Mouse (Mus musculus) ovary, postnatal 10 days (tissue): ENCODE results near the gene Vps37b.

Experiments used
- DNase-seq: peaks from one replicate; pipeline ENCODE4 v3.0.0; 2022; ENCODE audit warnings: low spot score

The Vps37b gene

DNA sequence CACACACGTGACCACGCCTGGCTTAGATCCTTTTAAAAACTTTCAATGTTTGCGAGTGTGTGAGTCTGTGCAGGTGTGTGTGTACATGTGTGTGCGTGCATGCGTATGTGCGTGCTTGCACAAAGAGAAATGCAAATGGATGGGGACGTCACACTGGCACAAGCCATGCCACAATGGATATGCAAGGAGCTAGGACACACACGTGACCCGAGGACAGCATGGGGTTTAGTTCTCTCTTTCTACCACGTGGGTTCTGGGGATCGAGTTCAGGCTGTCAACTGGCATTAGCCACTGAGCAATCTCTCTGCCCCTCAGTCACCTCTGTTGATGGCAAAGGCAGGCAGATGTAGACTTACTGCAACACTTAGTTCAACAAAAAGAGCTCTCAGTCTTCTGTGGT is 10.4 kb downstream of the Vps37b start:
- no peak for DNase-seq

- DNase-seq: no peak
Measured at GRCm38 (mm10) chr5:124021148-124021547, 10.9 kb downstream of the Vps37b start.

GRCm38 (mm10) chr5:124019348-124020216 is 12.5 kb downstream of the Vps37b start:
- no peak for DNase-seq

GRCm38 (mm10) chr5:124018651-124019050 is 13.4 kb downstream of the Vps37b start:
- no peak for DNase-seq

- no peak for DNase-seq
Measured at GRCm38 (mm10) chr5:124017941-124018340, 14.1 kb downstream of the Vps37b start.

DNA sequence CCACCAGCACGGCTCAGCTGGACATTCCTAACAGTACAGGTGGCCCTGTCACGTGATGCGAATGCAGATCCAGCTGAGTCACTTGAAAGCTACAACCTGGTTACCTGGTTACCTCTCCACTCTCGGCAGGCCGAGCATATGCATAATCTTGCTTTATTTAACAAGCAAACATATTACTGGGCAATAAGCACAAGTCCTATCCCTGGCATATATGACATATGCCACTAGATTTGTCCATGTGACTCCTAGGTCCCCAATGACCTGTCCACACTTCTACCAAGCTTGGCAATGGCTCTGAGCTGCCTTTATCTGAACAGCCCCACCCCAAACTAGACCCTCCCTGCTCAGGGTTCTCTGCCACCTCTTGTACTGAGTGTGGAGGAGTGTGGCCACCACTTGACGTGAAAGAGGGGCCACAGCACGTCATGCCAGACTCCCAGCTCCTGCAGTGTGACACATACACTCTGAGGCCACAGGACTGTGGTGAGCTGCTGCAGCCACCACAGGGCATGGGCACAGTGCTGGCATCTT is 15.7 kb downstream of the Vps37b start:
- DNase-seq: no peak

GRCm38 (mm10) chr5:124015727-124016126 is 16.3 kb downstream of the Vps37b start:
- DNase-seq: no peak

- DNase-seq: no peak
Measured at GRCm38 (mm10) chr5:124014791-124015251, 17.2 kb downstream of the Vps37b start.

- DNase-seq: no peak
Measured at GRCm38 (mm10) chr5:124014180-124014579, 17.9 kb downstream of the Vps37b start.

GRCm38 (mm10) chr5:124013747-124014146 is 18.3 kb downstream of the Vps37b start:
- DNase-seq: no peak

- no peak for DNase-seq
Measured at GRCm38 (mm10) chr5:124012885-124013284, 19.2 kb downstream of the Vps37b start.

GRCm38 (mm10) chr5:124011927-124012326 is 20.1 kb downstream of the Vps37b start:
- DNase-seq: no peak

DNA sequence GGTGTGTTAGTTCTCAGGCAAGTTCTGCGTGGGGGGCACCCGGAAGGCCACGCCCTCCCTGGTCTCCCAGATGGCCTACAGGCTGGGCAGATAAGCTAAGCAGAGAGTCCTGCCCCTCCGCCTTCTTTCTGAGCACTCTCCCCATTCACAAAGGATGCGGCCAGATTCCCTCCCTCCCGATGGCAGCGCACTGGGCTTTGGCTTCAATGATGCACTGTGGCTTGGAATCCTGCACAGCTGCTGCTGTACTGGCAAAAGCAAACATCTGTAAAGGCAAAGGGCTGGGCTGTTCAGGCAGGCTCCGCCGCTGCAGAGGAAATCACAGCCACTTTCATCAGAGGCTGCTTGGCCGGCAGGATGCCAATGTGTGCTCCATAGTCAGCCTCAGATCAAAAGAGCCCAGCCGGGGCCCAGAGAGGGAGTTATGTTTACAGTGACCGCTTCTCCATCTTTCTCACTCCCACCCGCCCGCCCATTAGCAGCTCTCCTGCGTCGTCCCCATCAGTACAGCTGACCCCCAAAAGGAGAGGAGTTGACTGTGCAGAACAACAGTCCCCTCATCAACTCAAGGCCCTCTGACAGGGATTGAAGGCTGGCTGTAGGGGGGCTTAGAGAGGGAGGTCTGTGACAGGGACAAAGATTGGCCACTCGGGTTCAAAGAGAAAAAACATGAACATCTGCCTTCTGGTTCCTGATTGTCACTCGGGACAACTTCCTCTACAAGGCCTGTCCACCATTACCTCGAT is 21.0 kb downstream of the Vps37b start:
- DNase-seq: no peak

- no peak for DNase-seq
Measured at GRCm38 (mm10) chr5:124010077-124010476, 22.0 kb downstream of the Vps37b start.

DNA sequence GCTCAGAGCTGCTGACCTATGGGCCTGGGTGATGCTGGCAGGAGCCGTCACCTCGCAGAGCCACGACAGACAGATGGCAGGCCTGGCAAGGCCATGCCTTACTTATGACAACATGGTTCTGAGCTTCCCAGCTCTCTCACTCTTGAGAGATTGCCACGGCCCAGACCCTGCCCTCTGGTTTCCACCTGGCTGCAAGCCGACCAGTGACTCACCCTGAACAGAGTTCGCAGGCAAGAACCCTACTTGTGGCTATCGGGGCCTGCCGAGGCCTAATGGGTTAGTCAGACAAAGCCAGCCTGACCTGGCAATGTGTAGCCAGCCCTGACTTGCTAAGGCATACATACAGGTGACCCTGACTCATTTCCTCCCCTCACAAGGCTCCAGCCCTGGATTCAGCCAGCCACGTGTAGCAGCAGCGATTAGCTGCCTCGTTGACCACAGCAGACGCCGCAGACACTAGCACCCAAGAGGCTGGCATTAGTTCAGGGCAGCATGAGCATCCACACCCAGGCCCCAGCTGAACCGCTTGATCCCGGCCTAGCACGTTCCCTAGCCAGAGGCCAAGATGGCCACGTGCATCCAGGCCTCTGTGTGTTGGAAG is 25.1 kb downstream of the Vps37b start:
- no peak for DNase-seq

GRCm38 (mm10) chr5:124006082-124006873 is 25.8 kb downstream of the Vps37b start:
- DNase-seq: no peak

- DNase-seq: no peak
Measured at GRCm38 (mm10) chr5:124005591-124005990, 26.5 kb downstream of the Vps37b start.

DNA sequence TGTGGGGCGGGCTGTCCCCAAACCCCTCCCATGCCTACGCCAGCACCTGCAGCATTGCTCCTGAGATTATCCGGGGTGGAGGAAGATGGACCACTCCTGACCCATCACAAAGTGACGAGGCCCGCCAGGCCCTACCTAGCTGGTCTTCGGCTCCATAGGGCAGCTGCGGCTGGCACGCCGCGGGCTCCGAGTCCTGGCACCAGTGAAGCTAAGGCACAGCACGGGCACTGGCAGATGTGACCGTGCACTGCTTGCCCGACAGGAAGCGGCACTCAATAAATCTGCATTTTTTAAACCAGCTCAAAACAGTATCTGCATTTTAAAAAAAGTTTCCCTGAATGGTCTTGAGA is 26.9 kb downstream of the Vps37b start:
- no peak for DNase-seq

- no peak for DNase-seq
Measured at GRCm38 (mm10) chr5:124004356-124005150, 27.5 kb downstream of the Vps37b start.

GRCm38 (mm10) chr5:124003375-124003774 is 28.7 kb downstream of the Vps37b start:
- no peak for DNase-seq

DNA sequence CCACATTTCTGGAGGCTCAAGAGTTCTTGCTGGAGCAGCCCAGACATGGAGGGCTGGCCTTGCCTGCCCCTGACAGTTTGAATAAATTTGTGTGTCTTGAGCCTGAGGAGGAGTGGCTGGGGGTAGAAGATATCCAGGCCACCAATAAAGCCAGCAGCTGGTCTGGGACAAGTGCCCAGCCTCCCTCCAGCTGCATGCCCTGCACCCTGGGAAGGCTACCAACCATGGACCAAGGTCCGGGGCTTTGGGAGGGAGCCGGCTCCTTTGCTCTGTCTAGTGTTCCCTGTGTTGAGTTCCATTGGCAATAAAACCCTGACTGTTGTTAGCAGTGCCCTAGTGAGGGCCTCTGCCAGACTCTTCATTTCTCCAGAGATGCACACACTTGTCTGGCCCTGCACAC is 29.2 kb downstream of the Vps37b start:
- no peak for DNase-seq
